Mouse (Mus musculus) forebrain, embryonic 11.5 days (tissue): ENCODE data around the gene Agrp. TPM values are rescaled to one million over a fixed set of nuclear protein-coding genes. Genes with fewer than 3 reads are reported as not detected.
A peak's percentile ranks its signal among the peaks of the same experiment; 100 is the strongest.
"Not testable (repeated sequence)": the region's sequence is repeated elsewhere in the genome, so short reads cannot be mapped to it uniquely, and the experiment has no call there.

Experiments used
- ATAC-seq: fragments of 200-750 bp; cut with Nextera tagmentation; replicated peaks from 2 replicates; pipeline ENCODE4 v1.8.0; 2017; ENCODE audit warnings: moderate TSS enrichment; ENCODE audit not compliant: low FRiP score
- DNase-seq: peaks from one replicate; pipeline ENCODE4 v3.0.0-alpha.2; 2017; ENCODE audit warnings: low spot score
- H3K27ac ChIP-seq: fragments of 300-500 bp; sonication (generic); 2 replicates; pipeline ENCODE4 v1.5.1; 2014; ENCODE audit warnings: low read depth, low read length
- H3K27me3 ChIP-seq: fragments of 300-500 bp; sonication (generic); 2 replicates; pipeline ENCODE4 v1.6.1; 2014; ENCODE audit warnings: mild to moderate bottlenecking, low read length, mixed read lengths; ENCODE audit not compliant: control insufficient read depth, insufficient read depth
- H3K36me3 ChIP-seq: fragments of 300-500 bp; sonication (generic); 2 replicates; pipeline ENCODE4 v1.6.1; 2014; ENCODE audit warnings: mild to moderate bottlenecking, low read length, moderate library complexity, mixed read lengths; ENCODE audit not compliant: control insufficient read depth, insufficient read depth
- H3K4me1 ChIP-seq: fragments of 300-500 bp; sonication (generic); replicated peaks from 2 replicates; pipeline ENCODE4 v1.6.1; 2014; ENCODE audit warnings: low read length, mixed read lengths; ENCODE audit not compliant: control insufficient read depth, insufficient read depth
- H3K4me2 ChIP-seq: fragments of 300-500 bp; sonication (generic); 2 replicates; pipeline ENCODE4 v1.6.1; 2014; ENCODE audit warnings: low read depth, mild to moderate bottlenecking, low read length, moderate library complexity, mixed read lengths; ENCODE audit not compliant: severe bottlenecking
- H3K4me3 ChIP-seq: fragments of 300-500 bp; sonication (generic); 2 replicates; pipeline ENCODE4 v1.5.1; 2014; ENCODE audit warnings: low read depth, low read length
- H3K9ac ChIP-seq: fragments of 300-500 bp; sonication (generic); 2 replicates; pipeline ENCODE4 v1.6.1; 2014; ENCODE audit warnings: low read length
- H3K9me3 ChIP-seq: fragments of 300-500 bp; sonication (generic); 2 replicates; pipeline ENCODE4 v1.6.1; 2016; ENCODE audit warnings: low read length, mixed read lengths; ENCODE audit not compliant: control insufficient read depth
- WGBS: fragments of 180-500 bp; shearing (Covaris S2); extraction: QIAGEN DNeasy Blood & Tissue Kit; methylation state at CpG from one replicate; pipeline ENCODE4 v1.1.7; 2014; 5-methylcytosine and 5-hydroxymethylcytosine counted together
- polyA plus RNA-seq: library from polyadenylated mRNA; unstranded; fragments of >200 nt; fragmentation: Nextera tagmentation; extraction: Ambion mirVana; gene quantifications from 2 replicates; pipeline ENCODE4 v1.2.1, GENCODE M21; 2014

Agrp gene
- polyA plus RNA-seq, 1 experiment from 2014 or later: 0.49 TPM

- Histone ChIP-seq H3K9me3 (no peaks in the 10 kb centered on the region), H3K27me3 (peaks cover 26% of the 10 kb centered on the region), H3K4me3 (no peak overlapping the region), H3K27ac (no peak overlapping the region), H3K36me3 (no peaks in the 10 kb centered on the region), H3K4me2 (no peak overlapping the region), H3K9ac (no peak overlapping the region), H3K4me1 (peaks cover 18% of the 10 kb centered on the region)
- WGBS: 73% methylated on average over 4 of the region's 4 CpGs
- ATAC-seq (no peak), DNase-seq (no peak)
Observed at GRCm38 (mm10) chr8:105609771-105610170, 27.4 kb downstream of the Agrp start.

- H3K4me3 ChIP-seq: no peak overlapping the region
- no peaks in the 10 kb centered on the region for H3K36me3 ChIP-seq
- WGBS: 77% methylated on average over 2 of the region's 2 CpGs
- ATAC-seq: no peak
- H3K9me3 ChIP-seq: no peaks in the 10 kb centered on the region
- H3K4me2 ChIP-seq: no peak overlapping the region
- no peak overlapping the region for H3K27ac ChIP-seq
- H3K9ac ChIP-seq: no peak overlapping the region
- no peak for DNase-seq
- H3K4me1 ChIP-seq: peaks cover 20% of the 10 kb centered on the region
- H3K27me3 ChIP-seq: peaks cover 23% of the 10 kb centered on the region
Observed at GRCm38 (mm10) chr8:105609355-105609754, 27.8 kb downstream of the Agrp start.

- H3K4me2 ChIP-seq: no peak overlapping the region
- DNase-seq: peak; percentile 56
- 30% methylated on average over 4 of the region's 4 CpGs for whole genome bisulfite sequencing
Observed at GRCm38 (mm10) chr8:105607684-105608083, 29.5 kb downstream of the Agrp start.

GRCm38 (mm10) chr8:105607062-105607461 is 30.1 kb downstream of the Agrp start:
- DNase-seq: no peak
- H3K36me3 ChIP-seq: no peaks in the 10 kb centered on the region
- no peak overlapping the region for H3K27ac ChIP-seq
- H3K9ac ChIP-seq: peak overlapping the region; percentile 82; the same call in 1 of the 2 replicates
- H3K9me3 ChIP-seq: no peaks in the 10 kb centered on the region
- H3K27me3 ChIP-seq: peaks cover 5% of the 10 kb centered on the region; the same call in 1 of the 2 replicates
- peaks cover 8% of the 10 kb centered on the region; the same call in 1 of the 2 replicates for H3K4me1 ChIP-seq
- no peak for ATAC-seq
- H3K4me3 ChIP-seq: peak overlapping the region; percentile 74
- WGBS: 7% methylated on average over 10 of the region's 10 CpGs
- peak overlapping the region; percentile 81 for H3K4me2 ChIP-seq

More at GRCm38 (mm10) chr8:105607684-105608083, 29.5 kb downstream of the Agrp start:
- no peaks in the 10 kb centered on the region for H3K9me3 ChIP-seq
- no peak overlapping the region for H3K4me3 ChIP-seq
- H3K36me3 ChIP-seq: no peaks in the 10 kb centered on the region
- no peak for ATAC-seq
- H3K4me1 ChIP-seq: peaks cover 8% of the 10 kb centered on the region; the same call in 1 of the 2 replicates
- no peak overlapping the region for H3K9ac ChIP-seq
- H3K27me3 ChIP-seq: peaks cover 11% of the 10 kb centered on the region
- no peak overlapping the region for H3K27ac ChIP-seq

GRCm38 (mm10) chr8:105606189-105607023 is 30.8 kb downstream of the Agrp start:
- Histone ChIP-seq H3K27me3 (no peaks in the 10 kb centered on the region), H3K4me1 (peaks cover 8% of the 10 kb centered on the region; the same call in 1 of the 2 replicates), H3K4me2 (peak overlapping the region; percentile 81), H3K4me3 (peak overlapping the region; percentile 74), H3K9ac (peak overlapping the region; percentile 82), H3K36me3 (no peaks in the 10 kb centered on the region), H3K27ac (0 out of 2 replicates have a peak overlapping the region, but pooled peaks have one; percentile 25), H3K9me3 (no peaks in the 10 kb centered on the region)
- peak; percentile 90 for DNase-seq
- WGBS: 4% methylated on average over 30 of the region's 30 CpGs
- peak; percentile 69 for ATAC-seq

- Histone ChIP-seq H3K4me1 (peaks cover 8% of the 10 kb centered on the region; the same call in 1 of the 2 replicates), H3K36me3 (no peaks in the 10 kb centered on the region), H3K27me3 (no peaks in the 10 kb centered on the region), H3K9me3 (no peaks in the 10 kb centered on the region), H3K4me3 (peak overlapping the region; percentile 74), H3K9ac (peak overlapping the region; percentile 82), H3K27ac (peak overlapping the region; percentile 71), H3K4me2 (peak overlapping the region; percentile 81)
- DNase-seq: peak; percentile 73
- WGBS: 3% methylated on average over 35 of the region's 39 CpGs
- peak; percentile 60 for ATAC-seq
Observed at GRCm38 (mm10) chr8:105605491-105606188, 31.6 kb downstream of the Agrp start.

- Histone ChIP-seq H3K4me2 (peak within 1 kb of the TSS; percentile 81), H3K36me3 (no peaks in the 10 kb centered on the region), H3K9me3 (no peaks in the 10 kb centered on the region), H3K27me3 (no peaks in the 10 kb centered on the region), H3K27ac (peak within 1 kb of the TSS; percentile 71), H3K9ac (peak within 1 kb of the TSS; percentile 82), H3K4me1 (peaks cover 8% of the 10 kb centered on the region; the same call in 1 of the 2 replicates), H3K4me3 (peak within 1 kb of the TSS; percentile 74)
- under 1% methylated on average over 20 of the region's 42 CpGs for WGBS
- peak; percentile 83 for ATAC-seq
- DNase-seq: peak; percentile 90
Observed at GRCm38 (mm10) chr8:105604804-105605381, 32.3 kb downstream of the Agrp start, which contains the start of gene Ripor1. Gene Ripor1, plus strand, starts transcription at chr8:105605255.

- H3K9me3 ChIP-seq, H3K36me3 ChIP-seq, DNase-seq, H3K4me2 ChIP-seq, H3K4me3 ChIP-seq, H3K27me3 ChIP-seq, H3K27ac ChIP-seq, H3K4me1 ChIP-seq, ATAC-seq, H3K9ac ChIP-seq: not testable (repeated sequence)
- WGBS: 67% methylated on average over 3 of the region's 3 CpGs
Observed at GRCm38 (mm10) chr8:105602540-105602939, 34.7 kb downstream of the Agrp start.
